Mouse (Mus musculus) heart, postnatal 14 days (tissue): Measurements from ENCODE around the gene Pabpn1. TPM values are rescaled to one million over a fixed set of nuclear protein-coding genes. Genes with fewer than 3 reads are reported as not detected.

Source experiments
- total RNA-seq, 2 experiments: library from RNA; stranded (reverse); gene quantifications; 2 replicates each; pipeline ENCODE4 v1.2.3; 2021

Pabpn1 gene
- total RNA-seq, 2 experiments from 2014 or later: 66.9 to 77.6 TPM

Other genes starting within 250 kb of the Pabpn1 start
- 10 to 100 TPM; 17.2 to 18.6 TPM for gene 1700123O20Rik, start 206.3 kb upstream of the Pabpn1 start, total RNA-seq
- gene Acin1, start 205.6 kb upstream of the Pabpn1 start, total RNA-seq: 100 to 1,000 TPM; 105 to 106 TPM
- not detected for gene Gm29776, start 193.7 kb upstream of the Pabpn1 start, total RNA-seq
- gene Cebpe, start 180.3 kb upstream of the Pabpn1 start, total RNA-seq: not detected
- gene Slc7a8, start 110.6 kb upstream of the Pabpn1 start, total RNA-seq: 1 to 10 TPM; 3.2 to 3.7 TPM
- not detected for gene Rnf212b, start 78.4 kb upstream of the Pabpn1 start, total RNA-seq
- gene Homez, start 21.5 kb upstream of the Pabpn1 start, total RNA-seq: 1 to 10 TPM; 6.7 to 8.6 TPM
- 1 to 10 TPM; 2.8 to 5.2 TPM for gene Ppp1r3e, start 14.9 kb upstream of the Pabpn1 start, total RNA-seq
- 10 to 100 TPM; 35.1 to 39.2 TPM for gene Bcl2l2, start 9.1 kb upstream of the Pabpn1 start, total RNA-seq
- 1 to 10 TPM; 4.1 to 8.1 TPM for gene Gm20521, start 9.1 kb upstream of the Pabpn1 start, total RNA-seq
- 1 to 10 TPM; 3.4 to 5.6 TPM for gene Slc22a17, start 20.6 kb downstream of the Pabpn1 start, total RNA-seq
- gene Efs, start 33.6 kb downstream of the Pabpn1 start, total RNA-seq: 1 to 10 TPM; 4.1 to 4.6 TPM
- not detected for gene Il25, start 40.2 kb downstream of the Pabpn1 start, total RNA-seq
- under 1 TPM; 0.49 to 0.60 TPM for gene Cmtm5, start 43.8 kb downstream of the Pabpn1 start, total RNA-seq
- over 10,000 TPM; 23,215 to 24,603 TPM for gene Myh6, start 74.4 kb downstream of the Pabpn1 start, total RNA-seq
- not detected for gene Gm17428, start 84.4 kb downstream of the Pabpn1 start, total RNA-seq
- 1,000 to 10,000 TPM; 2,004 to 2,187 TPM for gene Myh7, start 102.1 kb downstream of the Pabpn1 start, total RNA-seq
- gene Ngdn, start 123.0 kb downstream of the Pabpn1 start, total RNA-seq: 10 to 100 TPM; 23.4 to 28.4 TPM
- gene Zfhx2, start 199.8 kb downstream of the Pabpn1 start, total RNA-seq: 1 to 10 TPM; 2.5 to 3.3 TPM
- 10 to 100 TPM in 1 of 2 experiments, 1 to 10 TPM in 1; 9.6 to 11.4 TPM for gene Thtpa, start 202.3 kb downstream of the Pabpn1 start, total RNA-seq
- gene Ap1g2, start 214.1 kb downstream of the Pabpn1 start, total RNA-seq: 1 to 10 TPM; 4.6 to 5.4 TPM
- gene Jph4, start 224.4 kb downstream of the Pabpn1 start, total RNA-seq: under 1 TPM; 0.10 to 0.36 TPM